Mouse (Mus musculus) hematopoietic stem cell, adult 5-6 weeks (primary cell): ENCODE data around the gene 1700018B08Rik. TPM values are rescaled to one million over a fixed set of nuclear protein-coding genes. Genes with fewer than 3 reads are reported as not detected.

Experiments
- ATAC-seq, 2 experiments: fragments of 125-278 bp in 1 of 2; replicated peaks in 1 of 2; 2 replicates each; pipeline ENCODE4 v1.8.0; 2016 to 2017; ENCODE audit warnings: inconsistent platforms in 2 of 2, mild to moderate bottlenecking in 2 of 2, moderate number of reproducible peaks in 2 of 2, low read depth in 1 of 2, moderate TSS enrichment in 1 of 2; ENCODE audit not compliant: low FRiP score in 2 of 2, poor library complexity in 2 of 2, severe bottlenecking in 2 of 2, insufficient read depth in 1 of 2, low TSS enrichment in 1 of 2
- total RNA-seq: library from RNA; stranded (forward); fragments of 172-1452, 232-1000 nt; gene quantifications from 2 replicates; pipeline ENCODE4 v1.2.3, GENCODE M21; 2017

Gene 1700018B08Rik
- total RNA-seq, 1 experiment from 2014 or later, result not detected

GRCm38 (mm10) chr8:121570801-121571200, 26.7 kb upstream of the 1700018B08Rik start:
- ATAC-seq, result 0 out of 4 replicates have a peak, but pooled peaks of 1 of the 2 experiments have one; percentile 9

GRCm38 (mm10) chr8:121570335-121570734, 26.2 kb upstream of the 1700018B08Rik start:
- ATAC-seq, result peak; percentile 68 to 81

- no peak for ATAC-seq
These were observed 24.2 kb upstream of the 1700018B08Rik start for GRCm38 (mm10) chr8:121568321-121568720.

- no peak for ATAC-seq
These were observed 19.6 kb upstream of the 1700018B08Rik start for GRCm38 (mm10) chr8:121563701-121564100.

GRCm38 (mm10) chr8:121562941-121563351, 18.8 kb upstream of the 1700018B08Rik start:
- no peak for ATAC-seq

GRCm38 (mm10) chr8:121561636-121562345, 17.7 kb upstream of the 1700018B08Rik start:
- no peak for ATAC-seq

GRCm38 (mm10) chr8:121560432-121561100, 16.4 kb upstream of the 1700018B08Rik start:
- no peak for ATAC-seq

- no peak for ATAC-seq
These were observed 15.7 kb upstream of the 1700018B08Rik start for GRCm38 (mm10) chr8:121559801-121560200.

GRCm38 (mm10) chr8:121558538-121558937, 14.4 kb upstream of the 1700018B08Rik start:
- ATAC-seq, result no peak

- ATAC-seq, result no peak
These were observed 13.6 kb upstream of the 1700018B08Rik start for GRCm38 (mm10) chr8:121557746-121558145.

- ATAC-seq, result no peak
These were observed 9.8 kb upstream of the 1700018B08Rik start for GRCm38 (mm10) chr8:121553831-121554475.

GRCm38 (mm10) chr8:121552506-121552905, 8.4 kb upstream of the 1700018B08Rik start:
- ATAC-seq, result no peak

GRCm38 (mm10) chr8:121551065-121551985, 7.2 kb upstream of the 1700018B08Rik start:
- ATAC-seq, result no peak

- no peak for ATAC-seq
These were observed 5.9 kb upstream of the 1700018B08Rik start for GRCm38 (mm10) chr8:121550056-121550455.

GRCm38 (mm10) chr8:121547132-121547531, 3.0 kb upstream of the 1700018B08Rik start:
- peak; percentile 81 to 83 for ATAC-seq

GRCm38 (mm10) chr8:121544936-121545335, 816 bp upstream of the 1700018B08Rik start:
- no peak for ATAC-seq

- ATAC-seq, result no peak
These were observed 1.2 kb downstream of the 1700018B08Rik start for GRCm38 (mm10) chr8:121542901-121543300.
